Mouse (Mus musculus) embryo, embryonic 10.5 days (tissue): ENCODE measurements around the gene Bcl2l15.
"Not testable (repeated sequence)": the region's sequence is repeated elsewhere in the genome, so short reads cannot be mapped to it uniquely, and the experiment has no call there.

Experiments
- DNase-seq: peaks from one replicate; pipeline ENCODE4 v3.0.0-alpha.2; 2015; ENCODE audit warnings: low spot score

The Bcl2l15 gene

GRCm38 (mm10) chr3:103831146-103831545, 1.3 kb upstream of the Bcl2l15 start:
- no peak for DNase-seq

GRCm38 (mm10) chr3:103834001-103834400, 1.6 kb downstream of the Bcl2l15 start:
- DNase-seq = no peak

- no peak for DNase-seq
Measured at GRCm38 (mm10) chr3:103835272-103835950, 3.0 kb downstream of the Bcl2l15 start.

GRCm38 (mm10) chr3:103835951-103836310, 3.5 kb downstream of the Bcl2l15 start:
- DNase-seq = no peak

- no peak for DNase-seq
Measured at GRCm38 (mm10) chr3:103836453-103836852, 4.1 kb downstream of the Bcl2l15 start.

GRCm38 (mm10) chr3:103839711-103840110, 7.3 kb downstream of the Bcl2l15 start:
- no peak for DNase-seq

- DNase-seq = not testable (repeated sequence)
Measured at GRCm38 (mm10) chr3:103840195-103840594, 7.8 kb downstream of the Bcl2l15 start.

GRCm38 (mm10) chr3:103840946-103841345, 8.5 kb downstream of the Bcl2l15 start:
- not testable (repeated sequence) for DNase-seq

- DNase-seq = no peak
Measured at GRCm38 (mm10) chr3:103850644-103851363, 18.4 kb downstream of the Bcl2l15 start.

GRCm38 (mm10) chr3:103851481-103851880, 19.1 kb downstream of the Bcl2l15 start:
- no peak for DNase-seq

GRCm38 (mm10) chr3:103851882-103852281, 19.5 kb downstream of the Bcl2l15 start:
- no peak for DNase-seq

GRCm38 (mm10) chr3:103852565-103853299, 20.3 kb downstream of the Bcl2l15 start:
- peak; percentile 46 for DNase-seq

- DNase-seq = no peak
Measured at GRCm38 (mm10) chr3:103853804-103854203, 21.4 kb downstream of the Bcl2l15 start.

GRCm38 (mm10) chr3:103857036-103857805, 24.8 kb downstream of the Bcl2l15 start:
- DNase-seq = no peak

GRCm38 (mm10) chr3:103857977-103858563, 25.7 kb downstream of the Bcl2l15 start:
- DNase-seq = no peak

- DNase-seq = no peak
Measured at GRCm38 (mm10) chr3:103858881-103859801, 26.7 kb downstream of the Bcl2l15 start, which contains the start of gene Ptpn22. Gene Ptpn22, plus strand, starts transcription at chr3:103859795.

- no peak for DNase-seq
Measured at GRCm38 (mm10) chr3:103859851-103860391, 27.5 kb downstream of the Bcl2l15 start.

GRCm38 (mm10) chr3:103862721-103863220, 30.4 kb downstream of the Bcl2l15 start:
- no peak for DNase-seq

- DNase-seq = no peak
Measured at GRCm38 (mm10) chr3:103864200-103864599, 31.8 kb downstream of the Bcl2l15 start.

- no peak for DNase-seq
Measured at GRCm38 (mm10) chr3:103867424-103867971, 35.1 kb downstream of the Bcl2l15 start.
